ENCODE assay signal across 22 mouse cellular contexts in the genomic region with DNA sequence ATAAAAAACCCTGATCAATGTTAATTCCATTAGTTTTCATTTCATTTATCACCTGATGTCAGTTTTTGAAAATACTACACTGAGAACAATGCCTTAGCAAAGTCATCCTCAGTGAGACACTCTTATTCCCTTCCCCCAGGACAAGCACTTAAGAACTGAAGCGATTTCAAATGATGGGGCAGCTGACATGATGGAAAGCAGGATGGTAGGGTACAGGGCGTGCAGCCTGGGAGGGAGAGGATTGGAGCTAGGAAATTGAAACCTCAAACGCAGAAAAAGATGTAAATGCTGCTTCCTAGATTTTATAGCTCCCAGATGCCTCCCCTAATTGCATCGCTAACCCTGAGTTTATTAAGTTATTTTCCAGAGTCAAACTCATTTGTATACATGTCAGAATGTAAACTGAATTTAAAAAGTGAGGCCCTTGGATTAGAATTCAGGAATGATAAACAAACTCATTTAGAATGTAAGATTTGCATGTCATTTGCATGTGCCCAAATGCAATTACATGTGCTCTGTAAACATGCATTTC. TPM values are rescaled to one million over a fixed set of nuclear protein-coding genes. Genes with fewer than 3 reads are reported as not detected.
A peak's percentile ranks its signal among the peaks of the same experiment; 100 is the strongest.
DNase-seq lines count a peak whose midpoint lies in the region; ATAC-seq and TF ChIP-seq lines count a peak whose summit lies in the region.
"Had no signal": no experiment of that assay in that cellular context is flagged by ENCODE, and none has a peak within 500 bp of the region (broad histone marks: within the 10 kb centered on the region; RNA-seq: fewer than 3 reads in every experiment).

No protein-coding gene starts in this region.

- no peak for ATAC-seq in kidney, postnatal 0 days (replicated peaks; ENCODE audit: low FRiP score, low read depth)
- ATAC-seq in neural tube, embryonic 13.5 days (ENCODE audit: low read depth), result peak; percentile 89
- ATAC-seq: forebrain, postnatal 0 days; Patski had no signal

- H3K4me3 ChIP-seq in kidney, postnatal 0 days (replicated peaks; ENCODE audit: low read depth, low read length), result no peak overlapping the region
- H3K4me3 ChIP-seq in neural tube, embryonic 13.5 days, result no peak overlapping the region
- H3K4me3 ChIP-seq: forebrain, embryonic 10.5 days; heart, embryonic 10.5 days; hindbrain, embryonic 10.5 days; megakaryocyte, embryonic 14.5 days had no signal

- TF ChIP-seq CTCF in kidney, postnatal 0 days (IDR thresholded peaks at IDR 0.05; ENCODE audit: low read depth), result no peak

- H3K4me2 ChIP-seq in kidney, postnatal 0 days (ENCODE audit: low read length), result no peak overlapping the region
- 0 out of 2 replicates have a peak overlapping the region, but pooled peaks have one; percentile 3 for H3K4me2 ChIP-seq in neural tube, embryonic 13.5 days

- peak; percentile 33 for DNase-seq in embryo, embryonic 10 days (ENCODE audit: low spot score)
- DNase-seq in embryo, embryonic 9.5 days (ENCODE audit: extremely low spot score), result no peak
- DNase-seq in kidney, postnatal 0 days (ENCODE audit: low spot score), result peak; percentile 22
- no peak for DNase-seq in kidney, adult 11 months
- DNase-seq in hindlimb bud, embryonic 11.5 days (ENCODE audit: extremely low spot score, low read depth, low spot score), result peak; percentile 58
- no peak for DNase-seq in testis, postnatal 10 days (ENCODE audit: low spot score)
- no peak for DNase-seq in cerebellum, postnatal 10 days
- DNase-seq: adrenal gland, postnatal 14 days; cerebellum, adult 11 months; cerebellum, postnatal 25 days; forebrain, postnatal 0 days; kidney, adult 8-10 months; kidney, postnatal 4 days; liver; lung, postnatal 10 days; right cerebral cortex, postnatal 25 days had no signal

- no peaks in the 10 kb centered on the region for H3K36me3 ChIP-seq in kidney, postnatal 0 days (ENCODE audit: insufficient read depth, low read length)
- no peaks in the 10 kb centered on the region for H3K36me3 ChIP-seq in neural tube, embryonic 13.5 days
- H3K36me3 ChIP-seq: forebrain, embryonic 10.5 days; heart, embryonic 10.5 days; hindbrain, embryonic 10.5 days had no signal

- no peak overlapping the region for H3K27ac ChIP-seq in kidney, postnatal 0 days
- peak overlapping the region; percentile 76 for H3K27ac ChIP-seq in neural tube, embryonic 13.5 days (replicated peaks)
- H3K27ac ChIP-seq: forebrain, embryonic 10.5 days; heart, embryonic 10.5 days; hindbrain, embryonic 10.5 days had no signal

- H3K27me3 ChIP-seq in kidney, postnatal 0 days (ENCODE audit: insufficient read depth, low read length), result no peaks in the 10 kb centered on the region
- no peaks in the 10 kb centered on the region for H3K27me3 ChIP-seq in neural tube, embryonic 13.5 days
- H3K27me3 ChIP-seq: megakaryocyte, embryonic 14.5 days; Patski had no signal

- H3K9ac ChIP-seq in kidney, postnatal 0 days (ENCODE audit: low read depth, low read length), result no peak overlapping the region
- no peak overlapping the region for H3K9ac ChIP-seq in neural tube, embryonic 13.5 days
- H3K9ac ChIP-seq: forebrain, postnatal 0 days had no signal

- WGBS in kidney, postnatal 0 days, result 16% methylated on average over 4 of the region's 4 CpGs
- WGBS in neural tube, embryonic 13.5 days, result 13% methylated on average over 4 of the region's 4 CpGs

- no peaks in the 10 kb centered on the region for H3K9me3 ChIP-seq in kidney, postnatal 0 days (replicated peaks; ENCODE audit: low read length)
- H3K9me3 ChIP-seq in neural tube, embryonic 13.5 days, result no peaks in the 10 kb centered on the region
- H3K9me3 ChIP-seq: forebrain, embryonic 10.5 days; heart, embryonic 10.5 days; hindbrain, embryonic 10.5 days had no signal

- H3K4me1 ChIP-seq in kidney, postnatal 0 days (replicated peaks; ENCODE audit: insufficient read depth, low read length), result no peaks in the 10 kb centered on the region
- H3K4me1 ChIP-seq in neural tube, embryonic 13.5 days (replicated peaks), result peaks cover 26% of the 10 kb centered on the region
- H3K4me1 ChIP-seq: forebrain, embryonic 10.5 days; heart, embryonic 10.5 days; hindbrain, embryonic 10.5 days; megakaryocyte, embryonic 14.5 days had no signal

RNA-seq across cellular contexts. Expression of gene Bend5, which starts 58.2 kb away (rescaled TPM):
- 29.3 and 33.8 TPM in 2 replicates for polyA plus RNA-seq in kidney, postnatal 0 days (2015; fragmentation: Nextera tagmentation; extraction: Ambion mirVana)
- polyA plus RNA-seq in neural tube, embryonic 13.5 days (2015; fragmentation: Nextera tagmentation; extraction: Ambion mirVana), result 72.7 and 76.9 TPM in 2 replicates

Comparison
In these comparisons a context has a peak if more than half of its experiments do, and no peak if none do; other contexts are left out.
1. DNase-seq: peak in embryo, embryonic 10 days (single experiment), kidney, postnatal 0 days (single experiment) and hindlimb bud, embryonic 11.5 days (single experiment); none in embryo, embryonic 9.5 days (single experiment), kidney, adult 11 months (single experiment), testis, postnatal 10 days (single experiment) and cerebellum, postnatal 10 days (0 of 2).